Mouse (Mus musculus): ENCODE measurements around the gene Bcr.

Gene Bcr

DNA sequence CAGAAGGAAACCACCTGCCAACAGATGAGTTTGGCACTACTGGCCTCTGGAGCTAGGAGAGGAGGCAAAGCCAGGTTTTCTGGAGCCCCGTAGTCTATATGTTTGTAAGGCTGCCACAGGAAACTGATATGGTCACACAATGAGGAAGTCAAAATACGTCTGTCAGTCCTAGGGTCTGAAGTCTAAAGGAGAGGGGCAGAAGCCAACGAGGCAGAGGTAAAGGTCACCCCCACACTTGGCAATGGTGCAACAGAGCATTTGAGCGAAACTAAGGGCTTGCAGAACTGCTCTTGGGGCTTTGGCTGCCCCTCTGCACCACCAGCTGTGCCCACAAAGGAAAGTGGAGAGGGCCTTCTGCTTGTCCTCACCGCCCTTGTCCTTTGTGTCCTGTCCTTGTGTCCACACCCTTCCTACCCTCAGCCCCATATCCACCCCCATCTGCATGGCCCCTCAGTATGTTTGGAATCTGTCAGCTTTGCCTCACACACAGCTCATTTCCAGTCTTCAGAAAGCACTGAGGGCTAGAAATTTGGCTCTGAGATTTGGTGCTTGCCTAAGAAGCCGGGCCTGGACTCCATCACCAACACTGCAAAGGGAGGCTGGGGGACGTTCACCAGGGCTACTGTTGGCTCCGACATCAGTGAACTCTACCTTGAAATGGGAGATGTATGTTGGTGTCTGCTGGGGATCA, 127.1 kb downstream of the Bcr start:
- DNase-seq = peak; percentile 81

DNA sequence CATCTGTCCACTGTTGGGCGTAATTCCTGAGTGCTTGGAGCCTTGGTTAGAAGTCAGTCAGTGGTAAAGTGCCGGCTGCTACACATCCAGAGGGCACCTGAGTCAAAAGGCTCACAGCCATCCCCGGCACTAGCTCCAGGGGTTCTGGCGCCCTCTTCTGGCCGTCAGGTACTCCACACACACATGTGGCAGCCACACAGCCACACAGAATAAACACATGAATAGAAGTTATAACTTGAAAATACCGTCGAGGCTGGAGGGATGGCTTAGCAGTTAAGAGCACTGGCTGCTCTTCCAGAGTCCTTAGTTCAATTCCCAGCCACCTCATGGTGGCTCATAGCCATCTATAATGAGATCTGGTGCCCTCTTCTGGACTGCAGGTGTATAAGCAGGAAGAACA, 131.3 kb downstream of the Bcr start:
- no peak for DNase-seq

DNA sequence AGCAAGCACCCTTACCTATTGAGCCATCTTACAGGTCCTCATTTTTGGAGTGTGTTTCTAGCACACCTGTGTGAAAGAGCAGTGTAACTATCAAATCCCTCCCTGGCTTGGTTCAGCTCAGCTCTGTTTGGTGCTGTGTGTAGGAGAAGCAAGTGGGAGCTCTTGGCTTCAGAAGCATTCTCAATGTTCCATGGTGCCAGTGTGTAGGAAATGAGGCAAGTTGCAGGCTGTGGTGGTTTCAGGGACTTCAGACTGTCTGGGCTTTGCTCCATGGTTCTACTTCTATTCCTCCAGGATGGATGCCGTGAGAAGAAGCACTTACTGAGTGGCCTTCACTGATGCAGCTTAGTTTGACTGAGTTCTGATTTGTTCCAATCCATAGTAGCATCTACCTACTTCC, 137.4 kb downstream of the Bcr start:
- DNase-seq = no peak

DNA sequence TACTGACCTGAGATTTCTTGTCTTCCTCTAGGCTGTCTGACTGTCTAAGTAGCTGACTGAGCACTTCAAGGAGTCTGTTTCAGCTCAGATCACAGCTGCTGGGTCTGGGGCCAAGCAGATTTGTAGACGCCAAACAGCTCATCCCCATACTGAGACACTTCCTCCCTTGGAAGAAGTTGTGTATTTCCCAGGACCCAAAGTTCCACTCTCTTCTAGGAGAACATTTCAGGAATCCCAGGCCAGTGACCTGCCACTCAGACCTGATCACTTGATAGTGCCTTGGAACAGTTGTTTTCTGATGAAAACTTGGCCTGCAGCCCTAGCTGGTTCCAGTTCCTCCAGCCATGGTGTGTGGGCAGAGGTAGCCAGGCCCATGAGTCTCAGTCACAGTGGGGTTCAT, 140.3 kb downstream of the Bcr start:
- peak; percentile 81 for DNase-seq

DNA sequence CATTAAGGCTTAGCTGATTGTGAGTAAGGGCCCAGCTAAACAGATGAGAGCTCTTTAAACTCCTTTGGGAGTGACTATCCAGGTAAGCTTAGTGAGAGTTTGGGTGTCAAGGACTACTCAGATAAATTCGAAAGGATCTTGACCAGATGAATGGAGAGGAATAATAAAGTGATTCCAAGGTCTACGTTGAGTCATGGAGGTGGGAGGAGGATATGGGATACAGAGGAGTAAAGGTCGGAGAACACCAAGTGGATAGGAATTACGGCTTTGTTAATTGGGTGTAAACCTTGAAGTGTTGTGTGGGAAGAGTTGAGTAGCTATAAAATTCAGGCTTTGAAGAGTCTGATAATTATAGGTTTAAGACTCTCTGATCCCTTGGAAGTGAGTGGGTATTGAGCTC, 145.8 kb downstream of the Bcr start:
- DNase-seq = no peak

DNA sequence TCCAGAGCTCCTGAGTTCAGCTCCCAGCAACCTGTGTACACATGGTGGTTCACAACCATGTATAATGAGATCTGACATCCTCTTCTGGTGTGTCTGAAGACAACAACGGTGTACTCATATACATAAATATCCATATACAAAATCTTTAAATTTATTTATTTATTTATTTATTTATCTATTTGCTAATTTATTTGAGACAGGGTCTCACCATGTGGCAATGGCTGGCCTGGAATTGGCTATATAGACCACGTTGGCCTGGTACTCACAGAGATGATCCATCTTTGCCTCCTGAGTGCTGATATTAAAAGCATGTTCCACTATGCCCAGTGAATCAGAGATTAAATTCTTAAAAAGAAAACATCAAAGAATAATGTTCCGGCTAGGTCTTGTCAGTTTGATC, 150.4 kb downstream of the Bcr start:
- no peak for DNase-seq

DNA sequence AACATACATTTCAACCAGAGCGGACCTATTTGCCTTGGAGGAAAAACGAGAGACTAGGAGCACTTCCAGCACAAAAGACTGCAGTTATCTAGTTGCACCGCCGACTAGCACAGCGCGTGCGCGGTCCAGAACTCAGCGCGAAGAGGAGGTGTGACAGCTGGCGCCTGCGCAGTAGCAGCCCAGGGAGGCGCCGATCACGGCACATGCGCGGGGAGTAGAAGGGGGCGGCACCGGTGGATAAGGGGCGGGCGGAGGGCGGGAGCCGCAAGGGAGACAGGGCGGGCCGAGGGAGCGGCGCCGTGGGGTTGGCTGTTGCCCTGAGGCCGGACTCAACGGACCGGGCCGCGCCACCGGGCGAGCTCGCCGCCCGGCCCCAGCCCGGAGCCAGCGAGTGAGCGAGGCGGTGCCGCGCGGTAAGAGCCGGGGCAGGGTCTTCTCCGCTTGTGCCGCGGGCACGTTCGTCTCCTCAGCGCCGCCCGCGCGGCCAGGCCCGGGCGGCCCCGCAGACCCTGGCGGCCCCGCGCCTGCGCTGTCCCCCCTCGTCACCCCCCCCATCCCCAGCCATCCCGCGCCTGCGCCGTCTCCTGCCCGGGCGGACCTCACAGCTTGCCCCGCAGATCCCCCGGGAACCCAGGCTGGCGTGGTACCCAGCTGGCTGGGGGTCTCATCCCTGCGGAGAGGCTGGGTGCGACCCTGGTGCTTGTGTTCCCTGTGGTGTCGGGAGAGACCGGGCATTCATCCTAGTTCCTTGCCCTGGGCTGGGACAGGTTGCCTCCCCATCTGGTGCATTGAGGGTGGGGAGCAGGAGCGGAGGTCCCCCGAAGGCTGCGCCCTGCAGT, 151.6 kb downstream of the Bcr start, which contains the start of gene Specc1l:
Specc1l (plus strand) TSS at position 267 of the 839 bp plus-strand sequence.
- peak; percentile 97 for DNase-seq

DNA sequence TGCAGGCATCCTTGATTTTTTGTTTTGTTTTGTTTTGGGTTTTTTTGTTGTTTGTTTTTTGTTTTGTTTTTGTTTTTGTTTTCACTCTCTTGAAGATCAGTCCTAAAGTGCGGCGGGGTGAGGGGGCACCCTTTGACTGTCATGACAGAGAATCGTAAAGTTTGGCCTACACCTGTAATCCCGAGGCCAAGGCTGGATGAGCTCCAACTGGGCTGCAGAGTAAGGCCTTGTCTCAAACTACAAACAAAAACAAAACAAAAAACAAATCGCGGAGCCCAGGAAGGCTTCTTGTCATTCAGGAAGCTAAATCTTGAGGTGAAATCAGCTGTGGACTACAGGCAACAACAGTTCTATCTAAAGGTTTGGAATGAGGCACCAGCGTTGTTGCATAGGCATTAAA, 152.6 kb downstream of the Bcr start:
- DNase-seq = peak; percentile 25

DNA sequence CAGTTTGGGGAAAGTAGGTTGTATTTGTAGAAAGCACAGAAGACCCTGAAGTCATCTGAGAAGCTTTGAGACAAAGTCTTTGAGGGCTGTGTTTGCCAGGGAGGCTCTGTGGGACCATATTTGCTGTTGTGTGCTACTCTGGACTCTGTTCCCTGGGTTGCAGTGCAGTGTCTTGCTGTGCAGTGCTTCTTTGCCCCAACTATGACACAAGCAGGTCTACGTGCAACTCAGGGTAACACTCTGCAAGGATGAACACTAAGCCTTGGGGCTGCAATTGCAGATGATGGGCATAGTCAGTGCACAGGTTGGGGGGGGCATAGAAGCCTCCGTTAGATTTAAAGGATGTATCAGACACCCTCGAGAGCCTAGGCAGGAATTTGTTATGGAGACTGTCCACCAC, 160.3 kb downstream of the Bcr start:
- no peak for DNase-seq

DNA sequence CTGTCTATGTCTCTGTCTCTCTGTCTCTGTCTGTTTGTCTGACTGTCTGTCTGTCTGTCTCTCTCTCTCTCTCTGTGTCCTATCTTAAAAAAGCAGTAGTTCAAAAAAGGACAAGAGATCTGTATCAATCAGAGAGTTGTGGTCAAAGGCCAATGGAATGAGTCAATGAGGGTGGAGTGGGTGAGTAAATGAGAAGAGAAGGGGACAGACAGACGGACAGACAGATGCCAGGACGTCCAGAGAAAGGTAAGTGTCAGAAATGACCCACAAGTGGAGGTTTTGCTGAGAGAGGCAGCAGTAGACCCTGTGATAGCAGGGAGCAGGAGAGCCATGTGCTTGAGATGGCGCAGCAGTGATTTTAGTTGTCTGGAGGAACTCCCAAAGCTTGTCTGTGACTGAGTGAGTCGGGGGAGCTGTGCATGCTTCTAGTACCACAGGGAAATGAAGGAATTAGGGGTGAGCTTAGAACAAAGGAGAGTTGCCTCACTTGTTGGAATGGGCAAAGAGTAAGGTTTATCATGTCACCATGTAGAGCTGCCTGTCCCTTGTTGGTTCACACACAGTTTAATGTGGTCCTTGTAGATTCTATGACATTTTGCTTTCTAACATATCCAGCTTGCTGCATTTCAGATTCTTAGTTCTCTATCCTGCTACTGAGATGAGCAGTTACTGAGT, 161.7 kb downstream of the Bcr start:
- DNase-seq = no peak

DNA sequence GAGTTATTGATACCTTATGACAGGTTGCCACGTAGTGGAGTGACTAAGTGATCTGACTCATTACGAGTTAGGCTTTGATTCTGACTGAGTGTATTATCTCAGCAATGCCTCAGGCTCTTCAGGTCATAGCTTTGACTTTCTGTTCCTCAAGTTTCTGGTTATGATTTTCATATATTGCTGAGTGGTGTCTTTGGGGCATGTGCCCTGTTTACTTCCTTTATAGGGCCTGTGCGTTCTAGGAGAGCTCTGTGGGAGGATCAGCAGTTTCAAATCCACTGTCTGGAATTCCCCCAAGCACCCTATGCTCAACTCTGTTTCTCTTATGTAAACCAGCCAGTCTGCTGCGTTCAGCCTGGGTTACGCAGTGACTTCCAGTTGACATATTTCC, 162.2 kb downstream of the Bcr start:
- DNase-seq = peak; percentile 12

DNA sequence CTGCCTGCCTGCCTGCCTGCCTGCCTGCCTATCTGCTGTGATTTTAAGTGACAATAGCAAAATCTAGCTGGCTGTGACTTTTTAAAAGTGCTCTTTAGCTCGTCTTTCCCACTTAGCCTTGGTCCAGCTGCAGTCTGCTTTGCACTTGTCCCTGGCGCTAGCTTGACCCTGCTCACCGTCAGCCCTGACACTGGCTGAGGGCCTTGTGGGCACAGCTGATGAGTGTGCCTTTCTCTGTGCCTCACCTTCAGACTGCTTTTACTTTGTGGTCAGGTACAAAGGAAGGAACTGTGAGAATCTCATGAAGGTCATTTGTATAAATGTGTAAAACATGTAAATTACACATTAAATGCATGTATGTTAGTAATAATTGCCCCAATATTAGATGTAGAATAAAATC, 163.8 kb downstream of the Bcr start:
- no peak for DNase-seq

DNA sequence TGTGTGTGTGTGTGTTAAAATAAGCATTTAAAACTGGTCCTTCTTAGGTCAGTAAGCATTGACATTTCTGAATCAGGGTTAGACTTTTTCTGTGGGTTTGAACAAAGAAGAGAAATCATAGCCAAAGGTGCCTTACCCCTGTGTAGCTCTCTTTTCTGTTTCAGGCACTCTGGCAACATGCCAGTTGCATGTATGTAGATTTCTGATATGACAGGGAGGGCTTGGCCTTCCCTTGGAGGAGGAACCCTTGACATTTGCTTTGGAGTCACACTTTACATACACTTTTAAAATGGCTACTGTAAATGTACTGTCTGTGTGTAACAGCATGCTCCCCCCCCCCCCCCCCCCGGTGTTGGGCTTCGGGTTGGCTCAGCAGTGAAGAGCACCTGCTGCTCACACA, 164.2 kb downstream of the Bcr start:
- no peak for DNase-seq

DNA sequence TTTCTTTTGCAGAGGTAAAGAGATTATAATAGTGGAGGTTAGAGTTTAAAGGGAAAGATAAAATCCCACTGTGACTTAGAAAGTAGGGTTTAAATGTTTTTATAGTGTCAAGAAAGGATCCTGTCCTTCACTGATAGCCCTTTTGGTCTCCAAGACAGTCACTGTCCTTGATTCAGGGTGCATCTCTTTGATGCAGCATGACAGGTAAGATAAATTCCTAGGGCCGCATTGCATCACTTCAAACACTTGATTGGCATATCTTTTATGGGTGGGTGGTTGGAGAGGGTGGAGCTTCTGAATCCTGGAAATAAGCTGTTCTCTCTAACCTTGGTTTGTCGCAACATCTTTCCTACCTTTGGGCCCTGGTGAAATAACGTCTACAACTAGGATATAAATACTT, 167.0 kb downstream of the Bcr start:
- no peak for DNase-seq

DNA sequence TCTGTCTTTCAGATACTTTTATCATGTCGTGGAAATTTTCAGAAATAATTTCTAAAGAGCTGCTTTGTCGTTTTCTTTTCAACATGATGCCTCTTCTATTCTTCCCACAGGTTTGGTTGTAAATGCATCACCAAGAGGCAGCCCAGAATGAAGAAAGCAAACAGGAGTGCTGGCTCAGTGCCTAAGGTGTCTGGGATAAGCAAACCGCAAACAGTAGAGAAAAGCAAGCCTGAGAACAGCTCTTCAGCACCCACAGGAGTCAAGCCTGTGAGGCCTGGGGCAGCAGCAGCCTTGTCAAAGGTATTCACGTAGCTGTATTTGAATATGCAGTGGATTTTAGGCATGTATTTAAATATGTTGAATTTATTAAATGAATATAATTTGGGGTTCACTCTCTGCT, 170.2 kb downstream of the Bcr start:
- peak; percentile 46 for DNase-seq

DNA sequence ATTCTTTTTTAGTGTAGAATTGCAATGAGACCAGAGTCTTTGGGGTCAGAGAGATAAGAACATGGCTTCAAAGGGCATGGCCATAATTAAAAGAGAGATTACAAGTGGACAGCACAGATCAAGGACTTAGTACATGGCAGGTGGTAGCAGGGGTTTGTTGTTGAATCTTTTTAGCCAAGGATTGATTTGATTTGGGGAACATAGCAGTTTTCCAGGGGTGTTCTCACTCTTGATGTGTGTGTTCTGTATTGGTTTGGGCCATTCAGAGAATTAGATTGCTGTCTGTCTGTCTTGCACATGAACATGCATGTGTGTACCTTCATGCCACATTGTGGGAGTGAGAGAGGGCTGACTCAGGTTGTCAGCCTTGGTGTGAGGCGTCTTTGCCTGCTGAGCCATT, 171.5 kb downstream of the Bcr start:
- no peak for DNase-seq

DNA sequence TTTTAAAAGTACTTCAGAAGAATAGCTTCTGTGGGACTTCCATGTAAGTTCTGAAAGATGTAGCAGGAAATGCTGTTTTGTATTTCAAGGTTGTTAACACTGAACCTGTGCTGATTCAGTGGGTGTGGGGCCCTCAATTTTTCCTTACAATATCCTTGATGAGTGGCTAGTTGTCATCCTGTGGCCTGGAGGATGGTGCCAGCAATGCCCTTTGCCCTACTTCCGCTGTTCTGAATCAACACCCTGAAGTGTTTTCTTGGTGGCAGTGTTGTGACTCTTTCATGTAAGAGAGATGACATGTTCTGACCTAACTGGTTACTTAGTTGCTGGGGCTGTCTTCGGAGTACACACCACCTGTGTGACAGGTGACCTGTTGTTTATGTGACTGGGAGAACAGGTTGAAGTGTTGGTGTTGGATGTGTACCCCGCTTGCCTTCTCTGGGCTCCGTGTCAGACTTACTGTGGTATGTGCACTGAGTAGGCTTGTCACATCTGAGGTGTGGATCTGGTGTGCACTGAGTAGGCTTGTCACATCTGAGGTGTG, 172.3 kb downstream of the Bcr start:
- no peak for DNase-seq

DNA sequence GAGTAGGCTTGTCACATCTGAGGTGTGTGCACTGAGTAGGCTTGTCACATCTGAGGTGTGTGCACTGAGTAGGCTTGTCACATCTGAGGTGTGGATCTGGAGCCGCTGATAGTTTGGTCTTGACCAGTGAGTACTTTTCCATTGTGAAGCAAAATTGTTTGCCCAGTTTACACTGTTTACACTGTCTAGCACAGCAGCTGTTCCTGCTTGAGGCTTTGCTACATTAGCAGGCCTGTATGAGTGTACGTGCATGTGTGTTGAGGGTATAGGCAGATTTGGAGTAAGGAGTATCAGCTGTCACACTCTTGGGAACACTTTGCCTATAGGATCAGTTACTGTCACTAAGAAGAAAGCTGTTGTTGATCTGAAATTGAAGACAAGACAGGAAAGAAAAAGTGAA, 173.1 kb downstream of the Bcr start:
- DNase-seq = no peak

All from lung, postnatal 10 days (tissue).